Mouse (Mus musculus) bone marrow, adult 2 months (tissue): ENCODE results near the gene Gabarap.
A peak's percentile ranks its signal among the peaks of the same experiment; 100 is the strongest.

ENCODE experiments used
- CTCF ChIP-seq: fragments of 200-500 bp; IDR thresholded peaks from 2 replicates; pipeline ENCODE4 v1.5.1; 2011; ENCODE audit warnings: low read length, control low read depth; ENCODE audit not compliant: control insufficient read depth, insufficient read depth
- POLR2A ChIP-seq: fragments of 200-500 bp; IDR thresholded peaks from 2 replicates; pipeline ENCODE4 v1.6.1; 2011; ENCODE audit warnings: low read depth, mild to moderate bottlenecking, control low read depth, low read length, borderline replicate concordance; ENCODE audit not compliant: control insufficient read depth

GRCm38 (mm10) chr11:70001865-70002264 is 10.9 kb downstream of the Gabarap start:
- TF ChIP-seq CTCF: peak; percentile 26; the same call in 1 of the 2 replicates
- TF ChIP-seq POLR2A: no peak
